Mouse (Mus musculus): ENCODE results near the gene H2afz.

DNA sequence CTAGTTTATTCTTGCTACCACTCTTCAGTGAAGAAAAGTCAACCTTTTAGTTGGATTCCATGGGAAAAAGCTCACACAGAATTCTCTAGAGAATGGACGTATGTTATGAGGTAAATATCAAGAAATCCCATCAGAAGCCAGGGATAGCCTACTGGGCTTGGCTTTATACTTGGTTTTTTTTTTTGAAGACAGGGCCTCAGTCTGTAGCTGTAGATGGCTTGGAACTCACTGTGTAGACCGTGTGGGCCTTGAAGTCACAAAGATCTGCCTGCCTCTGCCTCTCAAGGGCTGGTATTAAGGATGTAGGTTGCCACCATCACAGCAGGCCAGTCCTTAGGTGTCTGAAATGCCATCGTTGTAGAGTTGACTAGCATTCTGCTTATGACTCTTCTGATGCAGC, 1.7 kb upstream of the H2afz start:
- TF ChIP-seq CTCF (IDR thresholded peaks at IDR 0.05; ENCODE audit: control insufficient read depth, insufficient read depth, insufficient read length) (no peak), MYOD1 (IDR thresholded peaks at IDR 0.05; ENCODE audit: control insufficient read depth, insufficient read length, low read depth) (no peak), MAX (IDR thresholded peaks at IDR 0.05) (no peak), USF1 (IDR thresholded peaks at IDR 0.05; ENCODE audit: low read depth) (no peak), CEBPB (IDR thresholded peaks at IDR 0.05; ENCODE audit: low read depth) (no peak)

Data from C2C12 (cell line).